Mouse (Mus musculus) adrenal gland, adult 8-10 months (tissue): ENCODE measurements around the gene Nos1ap. TPM values are rescaled to one million over a fixed set of nuclear protein-coding genes. Genes with fewer than 3 reads are reported as not detected.
A peak's percentile ranks its signal among the peaks of the same experiment; 100 is the strongest.

Source experiments
- DNase-seq: peaks from one replicate; pipeline ENCODE4 v3.0.0; 2022
- total RNA-seq, 4 experiments: library from RNA; stranded (reverse); gene quantifications; 2 replicates each; pipeline ENCODE4 v1.2.4; 2022

Nos1ap gene
- total RNA-seq, 4 experiments from 2014 or later, result 19.9 to 46.9 (median 29.7) TPM

- no peak for DNase-seq
These were observed 179.1 kb downstream of the Nos1ap start for GRCm38 (mm10) chr1:170410402-170411191.

DNA sequence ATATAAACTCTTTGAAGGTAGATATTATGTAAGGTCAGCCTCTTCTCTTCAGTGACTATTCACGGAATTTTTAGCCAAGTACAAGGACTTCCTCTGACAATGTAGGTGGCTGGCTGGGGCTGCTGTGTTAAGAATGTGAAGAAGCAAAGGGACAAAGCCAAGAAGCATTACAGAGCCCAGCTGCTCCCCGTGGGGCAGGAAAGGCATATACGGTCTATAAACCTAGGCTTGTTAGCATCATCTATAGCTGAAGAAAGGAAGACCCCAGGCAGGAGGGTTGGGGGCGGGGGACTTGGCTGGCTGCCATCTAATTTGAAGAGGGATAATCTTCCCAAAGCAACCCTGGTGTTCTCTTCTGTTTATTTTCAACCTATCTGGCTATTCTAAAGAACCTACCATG, 180.6 kb downstream of the Nos1ap start:
- DNase-seq, result no peak

GRCm38 (mm10) chr1:170406921-170407320, 182.7 kb downstream of the Nos1ap start:
- no peak for DNase-seq

DNA sequence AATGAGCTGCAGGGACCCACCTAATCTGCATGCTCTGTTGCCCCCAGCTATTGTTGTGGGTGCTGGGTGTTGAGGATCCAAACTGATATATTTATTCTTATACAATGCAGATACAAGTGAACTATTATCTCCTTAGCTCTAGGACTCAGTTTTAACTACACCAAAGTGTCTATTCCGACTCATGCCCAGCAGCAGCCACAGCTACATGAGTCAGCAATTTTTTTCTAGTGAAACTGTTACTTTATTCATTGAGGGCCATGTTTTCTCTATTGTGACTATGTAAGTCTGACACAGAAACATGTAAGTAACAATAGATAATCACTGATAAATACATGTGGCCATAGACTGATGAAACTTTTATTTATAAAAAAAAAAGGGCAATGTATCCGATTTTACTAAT, 184.5 kb downstream of the Nos1ap start:
- DNase-seq, result no peak

- no peak for DNase-seq
These were observed 187.0 kb downstream of the Nos1ap start for GRCm38 (mm10) chr1:170402682-170403081.

DNA sequence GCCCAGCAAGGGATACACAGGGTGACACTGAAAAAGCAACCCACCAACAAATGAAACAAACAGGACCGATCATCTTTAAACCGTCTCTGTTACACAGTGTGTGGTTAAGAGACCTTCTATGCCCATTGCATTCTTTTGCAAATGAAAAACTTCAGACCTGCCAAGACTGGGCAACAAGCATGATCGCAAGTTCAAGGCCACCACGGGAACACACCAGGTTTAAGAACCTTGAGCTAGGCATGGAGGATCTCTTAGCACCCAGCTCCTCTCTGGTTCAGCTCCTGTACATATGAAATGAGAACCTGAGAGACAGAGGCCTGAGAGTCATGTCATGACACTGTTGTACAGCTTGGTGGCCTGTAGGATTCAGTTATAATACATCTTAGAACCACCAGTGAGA, 190.8 kb downstream of the Nos1ap start:
- DNase-seq, result no peak

DNA sequence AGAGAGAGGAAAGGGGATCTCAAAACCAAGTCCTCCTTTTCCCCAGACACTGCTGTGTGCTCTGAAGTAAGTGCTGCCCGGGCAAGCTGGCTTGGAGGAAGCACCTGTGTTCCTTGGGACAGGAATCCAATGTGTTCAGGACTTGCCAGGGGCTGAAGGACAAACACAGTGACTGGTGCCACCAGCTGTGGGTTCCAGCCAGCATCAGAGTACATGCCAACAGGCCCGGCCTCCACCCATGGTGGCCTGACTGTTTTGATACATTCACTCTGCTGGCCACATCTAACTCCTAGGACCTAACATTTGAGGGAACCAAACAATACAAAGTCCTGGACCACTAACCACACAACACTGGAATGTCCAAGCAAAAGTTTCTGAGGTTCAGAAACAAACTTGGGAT, 194.6 kb downstream of the Nos1ap start:
- DNase-seq, result peak; percentile 30

- no peak for DNase-seq
These were observed 195.0 kb downstream of the Nos1ap start for GRCm38 (mm10) chr1:170394641-170395040.

GRCm38 (mm10) chr1:170392771-170393728, 196.6 kb downstream of the Nos1ap start:
- peak; percentile 75 for DNase-seq

DNA sequence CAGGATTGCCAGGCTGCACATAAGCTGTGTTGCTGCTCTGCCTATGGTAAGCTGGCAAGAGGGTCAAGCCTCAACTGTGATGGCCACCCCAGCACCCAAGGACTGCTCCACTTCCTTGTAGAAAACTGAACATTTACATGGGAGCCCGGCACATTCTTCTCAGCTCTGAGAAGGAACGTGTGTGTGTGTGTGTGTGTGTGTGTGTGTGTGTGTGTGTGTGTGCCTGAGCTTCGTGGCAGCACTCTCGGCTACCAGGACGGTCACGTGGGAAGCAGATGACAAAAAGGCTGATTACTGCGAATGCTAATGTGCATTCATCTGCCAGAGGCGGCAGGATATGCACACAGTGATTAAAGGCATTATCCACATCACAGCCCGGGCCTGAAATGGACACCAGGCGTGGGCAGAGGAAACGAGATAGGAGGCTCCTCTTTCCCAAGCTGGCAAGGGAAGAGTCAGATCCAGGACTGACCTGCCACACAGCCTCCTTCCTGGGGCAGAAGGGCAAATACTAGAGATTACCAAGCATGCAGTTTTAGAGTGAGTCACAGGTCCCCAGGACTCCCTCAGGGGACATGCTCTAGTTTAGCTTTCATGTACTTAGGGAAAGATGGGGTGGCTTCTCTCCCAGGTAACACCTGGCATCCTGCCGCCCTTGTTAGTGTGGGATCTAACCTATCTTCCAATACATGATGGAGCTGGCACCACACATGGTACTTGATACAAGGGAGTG, 202.3 kb downstream of the Nos1ap start:
- peak; percentile 40 for DNase-seq

DNA sequence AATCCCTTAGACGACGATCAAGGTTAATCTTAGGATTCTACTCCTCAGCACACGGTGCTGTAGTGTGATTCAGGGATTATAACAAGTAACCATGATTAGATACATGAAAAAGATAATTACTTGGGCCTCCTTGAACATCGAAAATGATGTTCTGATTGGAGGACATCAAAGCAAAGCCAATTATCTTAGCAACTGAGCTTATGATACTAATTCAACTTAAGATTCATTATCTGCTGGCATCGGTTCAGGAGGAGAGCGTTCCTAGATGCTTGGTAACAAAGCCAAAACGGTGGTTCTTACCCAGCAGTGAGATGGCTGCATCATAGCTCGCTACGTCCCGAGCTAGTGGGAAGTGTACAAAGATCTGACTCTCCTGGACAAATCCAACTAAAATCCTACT, 204.2 kb downstream of the Nos1ap start:
- no peak for DNase-seq

GRCm38 (mm10) chr1:170383530-170383929, 206.1 kb downstream of the Nos1ap start:
- no peak for DNase-seq

DNA sequence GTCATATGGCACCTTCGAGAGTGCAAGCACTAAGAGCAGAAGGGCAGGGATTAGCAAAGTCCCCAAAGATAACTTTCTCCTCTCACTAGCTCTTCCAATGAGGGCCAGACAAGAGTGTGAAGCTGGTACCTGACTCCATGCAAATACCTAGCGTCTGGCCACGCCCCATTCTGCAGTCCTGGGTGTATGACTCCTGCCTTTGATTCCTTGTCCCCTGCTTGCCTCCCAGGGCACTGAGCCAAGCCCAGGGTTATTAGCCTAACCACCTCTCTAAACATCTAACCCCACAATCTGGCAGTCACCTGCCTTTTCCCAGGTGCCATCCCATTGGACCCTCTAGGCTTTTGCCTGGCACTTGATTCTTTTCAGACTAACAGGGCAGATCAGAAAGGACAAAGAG, 208.2 kb downstream of the Nos1ap start:
- no peak for DNase-seq

DNA sequence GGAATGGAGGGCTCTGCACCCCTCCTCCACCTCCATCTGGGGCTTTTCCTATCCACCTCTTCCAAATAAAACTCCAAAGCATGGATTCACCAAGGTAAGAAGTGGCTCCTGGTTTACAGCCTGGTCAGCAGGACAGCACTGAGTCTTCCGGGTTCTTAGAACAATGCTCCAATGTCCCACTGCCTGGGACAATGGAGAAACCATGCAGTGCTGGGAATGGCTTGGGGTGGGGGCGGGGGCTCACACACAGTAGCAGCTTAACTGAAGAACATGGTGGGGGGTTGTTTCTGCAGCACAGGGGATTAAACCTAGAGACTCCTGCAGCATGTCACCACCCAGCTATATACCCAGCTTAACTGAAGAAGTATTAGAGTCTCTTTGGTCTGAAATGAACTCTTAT, 209.2 kb downstream of the Nos1ap start:
- no peak for DNase-seq

DNA sequence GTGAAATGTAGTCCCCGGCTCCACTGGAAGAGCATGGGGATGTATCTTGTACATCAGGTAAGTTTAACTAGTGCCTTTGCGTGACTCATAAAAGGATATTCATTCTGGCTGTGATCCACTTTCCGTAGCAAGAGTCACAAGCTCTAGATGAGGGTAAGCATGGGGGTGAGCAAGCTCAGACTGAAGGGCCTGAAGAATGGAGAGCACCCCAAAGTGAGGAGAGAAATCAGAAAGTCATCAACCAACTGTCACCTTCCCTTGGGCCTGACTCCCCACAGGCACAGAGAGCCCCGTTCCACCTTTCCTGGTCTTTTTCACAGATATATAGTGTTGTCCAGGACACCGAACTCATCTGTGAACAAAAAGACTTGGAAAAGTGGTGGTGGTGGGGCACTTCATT, 213.9 kb downstream of the Nos1ap start:
- DNase-seq, result no peak

GRCm38 (mm10) chr1:170373750-170374149, 215.9 kb downstream of the Nos1ap start:
- DNase-seq, result no peak

- DNase-seq, result no peak
These were observed 218.4 kb downstream of the Nos1ap start for GRCm38 (mm10) chr1:170371191-170371792.

DNA sequence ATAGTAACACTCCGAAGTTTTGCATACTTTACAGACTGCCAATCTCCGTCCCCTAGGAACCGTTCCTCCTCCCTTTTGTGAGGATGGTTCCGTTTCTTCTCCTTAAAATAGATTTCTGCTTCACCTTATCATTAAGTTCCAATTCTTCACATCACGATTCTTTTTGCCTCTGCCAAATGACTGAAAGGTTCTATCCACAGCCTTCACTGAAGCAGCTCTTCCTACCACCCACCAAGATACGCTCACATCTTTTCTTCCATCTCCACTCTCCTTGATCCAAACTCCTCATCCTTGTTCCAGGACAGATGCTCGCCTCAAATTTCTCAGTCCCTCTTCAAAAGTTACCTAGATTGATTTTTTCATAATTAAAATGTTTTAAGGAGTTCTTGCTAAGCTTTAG, 220.8 kb downstream of the Nos1ap start:
- DNase-seq, result no peak

DNA sequence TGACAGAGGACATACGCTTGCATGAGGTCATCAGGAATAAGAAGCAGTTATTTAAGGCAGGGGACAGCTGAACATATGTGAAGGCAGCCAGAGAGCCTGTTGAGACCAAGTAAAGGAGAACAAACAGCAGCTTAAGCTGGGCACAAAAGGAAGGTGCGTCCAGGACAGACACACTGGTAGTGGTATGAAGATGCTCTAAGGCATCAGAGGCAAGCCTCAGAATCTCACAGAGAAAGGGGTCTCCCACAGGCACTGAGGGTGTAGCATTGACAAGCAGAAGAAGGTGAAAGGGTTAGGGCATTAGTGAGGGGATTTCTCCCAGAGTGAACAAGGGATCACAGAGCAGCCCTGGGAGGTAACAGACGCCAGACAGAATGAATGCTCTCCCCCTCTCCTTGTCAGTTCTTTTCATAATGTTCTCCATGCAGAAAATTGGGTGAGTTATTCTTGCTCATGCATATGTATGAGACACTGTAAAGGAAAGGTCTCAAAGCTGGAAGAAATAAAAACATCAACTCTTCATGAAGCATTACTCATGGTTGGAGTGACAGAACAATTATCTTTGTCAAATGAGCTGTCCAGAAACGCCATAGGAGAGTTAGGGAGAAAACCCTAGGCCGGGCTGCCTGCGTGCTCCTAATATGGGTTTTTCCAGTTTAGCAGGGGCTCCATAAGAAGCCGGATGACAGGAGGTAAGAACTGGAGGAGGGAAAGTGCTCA, 222.5 kb downstream of the Nos1ap start:
- no peak for DNase-seq

DNA sequence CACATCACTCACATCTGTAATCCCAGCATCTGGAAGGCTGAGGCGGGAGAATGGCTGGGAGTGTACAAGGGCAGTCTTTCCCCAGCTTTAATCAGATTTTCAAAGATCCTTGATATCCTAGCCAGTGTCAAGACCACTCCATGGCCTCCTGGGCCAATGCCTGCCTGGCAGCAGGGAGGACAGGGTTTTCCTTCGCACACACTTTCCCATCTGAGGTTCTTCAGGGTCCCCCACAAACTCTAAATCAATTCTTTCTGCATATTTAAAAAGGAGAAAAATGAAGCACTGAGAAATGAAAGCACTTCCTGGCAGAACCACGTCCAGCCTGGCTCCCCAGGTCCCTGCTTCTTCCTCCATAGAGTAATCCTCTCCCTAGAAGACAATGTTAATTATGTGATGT, 225.9 kb downstream of the Nos1ap start:
- no peak for DNase-seq

DNA sequence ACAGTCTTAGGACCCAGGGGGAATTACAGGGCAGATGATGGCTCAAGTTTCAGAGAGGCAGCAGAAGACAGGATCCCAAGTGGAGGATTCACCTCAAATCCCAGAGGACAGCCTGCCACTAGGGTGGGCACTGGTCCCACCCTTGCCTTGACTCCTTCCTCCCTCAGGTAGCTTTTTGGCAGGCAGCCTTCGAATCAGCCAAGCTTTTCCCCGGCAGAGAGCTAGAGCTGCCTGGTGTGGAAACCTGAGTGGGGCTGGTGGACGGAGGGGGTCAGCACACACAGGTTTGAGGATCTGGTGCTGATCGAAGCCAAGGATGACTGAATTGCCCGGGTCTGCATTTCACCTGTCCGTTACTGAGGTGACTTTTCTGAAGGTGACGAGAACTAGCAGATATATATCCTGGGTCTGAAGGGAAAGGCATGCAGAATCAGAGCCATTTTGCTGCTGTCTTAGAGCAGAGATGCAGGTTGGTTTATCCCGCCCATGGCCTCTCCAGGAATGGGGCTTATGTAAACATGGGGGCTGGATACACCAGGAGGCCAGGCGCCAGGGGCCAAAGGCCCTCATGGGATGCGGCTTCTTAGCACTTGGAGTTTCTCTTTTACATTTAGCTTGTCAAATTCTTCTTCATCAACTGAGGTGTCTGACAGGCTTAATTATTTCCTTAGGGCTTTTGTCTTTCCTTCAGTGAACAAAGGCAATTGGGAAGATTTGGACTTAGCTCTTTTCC, 229.3 kb downstream of the Nos1ap start:
- DNase-seq, result no peak
